Mouse (Mus musculus): ENCODE results near the gene Akap7.
A peak's percentile ranks its signal among the peaks of the same experiment; 100 is the strongest.

Gene Akap7

DNA sequence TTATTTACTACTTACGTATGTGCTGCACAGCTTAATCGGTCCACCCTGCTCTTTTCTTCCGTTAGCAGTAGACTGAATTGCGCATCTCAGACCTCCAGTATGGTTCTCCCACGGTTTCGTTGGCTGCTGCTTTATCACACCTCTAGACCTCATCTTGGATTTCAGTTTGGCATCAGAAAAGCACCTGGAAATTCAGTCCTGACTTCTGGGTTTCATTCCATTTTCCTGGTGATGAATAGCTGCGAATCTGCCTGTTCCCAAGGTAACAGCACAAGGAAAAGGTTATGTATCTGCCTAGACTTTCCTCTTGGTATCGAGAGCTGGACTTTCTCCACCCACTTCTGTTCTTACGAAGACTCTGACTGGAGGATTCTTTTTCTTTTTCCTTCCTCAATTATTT, at the start of gene Akap7:
Gene Akap7, minus strand, starts transcription at position 101 of the 400 bp plus-strand sequence.
- no peak for DNase-seq

DNA sequence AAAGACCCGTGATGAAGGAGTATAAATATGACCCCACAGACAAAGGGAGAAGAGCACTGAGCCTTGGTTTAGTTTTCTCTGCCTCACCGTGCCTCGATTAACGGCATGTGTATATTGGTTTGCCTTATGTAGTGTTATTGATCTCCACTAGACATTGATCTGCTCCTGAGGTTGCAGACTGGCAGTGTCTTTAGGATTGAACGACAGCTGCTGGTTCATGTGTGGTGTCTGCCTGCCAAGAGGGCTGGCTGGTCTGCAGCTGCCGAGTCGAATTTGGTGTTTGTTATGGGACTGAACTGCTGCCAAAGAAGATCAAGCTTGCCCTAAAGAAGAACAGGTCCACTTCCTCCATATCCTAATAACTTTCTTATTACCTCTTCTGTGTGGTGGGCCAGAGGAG, 46.7 kb upstream of the Akap7 start:
- no peak for DNase-seq

DNA sequence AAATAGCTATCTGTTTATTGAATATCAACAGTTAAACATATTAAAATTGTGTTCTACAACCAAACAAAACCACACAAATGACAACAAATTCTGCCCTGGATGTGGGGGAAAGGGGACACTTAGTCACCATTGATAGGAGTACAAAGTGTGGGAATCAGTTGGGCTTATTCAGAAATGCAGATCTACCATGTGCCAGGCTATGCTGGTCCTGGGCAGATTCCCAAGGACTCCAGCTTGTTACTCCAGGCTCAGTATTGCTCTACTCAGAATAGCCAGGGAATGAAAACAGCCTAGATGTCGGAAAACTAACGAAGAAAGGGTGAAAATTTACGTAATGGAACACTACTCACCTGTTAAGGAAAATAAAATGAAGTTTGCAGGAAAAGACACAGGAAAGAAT, 46.3 kb upstream of the Akap7 start:
- DNase-seq, result no peak

DNA sequence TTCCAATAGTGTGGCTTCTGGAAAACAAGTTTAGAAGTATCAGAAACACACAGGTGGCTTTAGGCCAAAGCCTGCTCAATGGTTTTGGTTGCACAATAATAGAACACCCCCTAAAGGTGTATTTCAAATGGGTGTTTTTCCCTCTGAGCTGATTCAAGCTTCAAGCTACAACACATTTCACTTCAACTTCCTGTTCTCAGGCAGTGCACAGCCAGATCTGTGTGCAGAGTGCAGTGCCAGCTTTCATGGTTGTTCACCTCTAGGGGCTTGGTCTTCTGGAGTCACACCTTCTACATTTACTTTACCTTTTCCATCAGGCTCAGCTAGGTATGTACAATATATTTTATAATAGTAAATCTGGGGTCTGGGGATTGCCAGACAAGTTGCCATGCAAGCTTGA, 35.1 kb upstream of the Akap7 start:
- no peak for DNase-seq

DNA sequence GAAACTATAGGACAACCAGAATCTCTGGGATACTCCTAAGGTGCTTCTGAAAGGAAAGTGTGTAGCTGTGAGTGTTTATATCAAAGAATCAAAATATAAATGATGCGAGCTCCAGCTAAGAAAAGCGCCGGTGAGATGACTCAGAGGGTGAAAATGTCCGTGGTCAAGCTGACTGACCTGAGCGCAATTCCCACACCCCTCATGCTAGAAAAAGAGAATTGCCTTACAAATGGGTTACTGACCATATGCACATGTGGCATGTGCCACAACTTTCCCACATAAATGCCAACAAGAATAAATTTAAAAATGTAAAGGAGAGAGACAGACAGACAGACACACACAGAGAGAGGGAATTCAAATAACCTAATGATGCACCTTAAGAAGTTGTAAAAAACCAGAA, 33.0 kb upstream of the Akap7 start:
- no peak for DNase-seq

DNA sequence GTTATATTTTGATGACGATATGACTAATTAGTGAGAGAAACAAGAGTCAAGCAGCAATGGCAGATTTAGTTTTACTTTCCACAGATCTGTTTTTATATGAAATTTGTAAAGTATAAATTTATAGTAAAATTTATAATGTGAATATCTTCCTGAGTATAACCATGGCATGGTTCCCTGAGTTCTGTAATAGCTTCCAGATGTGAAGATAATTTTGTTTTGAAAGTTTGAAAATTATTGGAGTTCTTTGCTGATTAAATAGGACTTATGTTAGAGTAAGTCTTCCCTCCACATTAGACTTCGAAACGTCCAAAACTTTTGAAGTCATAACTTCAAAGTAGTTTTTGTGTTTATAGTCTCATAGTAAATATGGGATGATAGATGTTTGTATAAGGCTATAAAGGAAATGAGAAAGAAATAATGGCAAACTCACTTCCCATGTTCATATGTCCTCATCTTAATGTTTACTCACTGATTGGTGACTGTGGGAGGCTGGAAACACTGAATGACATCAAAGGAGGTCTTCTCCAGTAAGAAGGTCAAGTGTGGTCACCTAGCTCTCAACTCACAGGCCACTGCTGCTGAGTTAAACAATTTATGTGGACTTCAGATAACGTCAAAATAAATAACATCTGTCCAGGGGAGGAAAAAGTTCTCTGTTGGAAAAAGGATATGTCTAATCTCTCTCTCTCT, 25.9 kb upstream of the Akap7 start:
- no peak for DNase-seq

DNA sequence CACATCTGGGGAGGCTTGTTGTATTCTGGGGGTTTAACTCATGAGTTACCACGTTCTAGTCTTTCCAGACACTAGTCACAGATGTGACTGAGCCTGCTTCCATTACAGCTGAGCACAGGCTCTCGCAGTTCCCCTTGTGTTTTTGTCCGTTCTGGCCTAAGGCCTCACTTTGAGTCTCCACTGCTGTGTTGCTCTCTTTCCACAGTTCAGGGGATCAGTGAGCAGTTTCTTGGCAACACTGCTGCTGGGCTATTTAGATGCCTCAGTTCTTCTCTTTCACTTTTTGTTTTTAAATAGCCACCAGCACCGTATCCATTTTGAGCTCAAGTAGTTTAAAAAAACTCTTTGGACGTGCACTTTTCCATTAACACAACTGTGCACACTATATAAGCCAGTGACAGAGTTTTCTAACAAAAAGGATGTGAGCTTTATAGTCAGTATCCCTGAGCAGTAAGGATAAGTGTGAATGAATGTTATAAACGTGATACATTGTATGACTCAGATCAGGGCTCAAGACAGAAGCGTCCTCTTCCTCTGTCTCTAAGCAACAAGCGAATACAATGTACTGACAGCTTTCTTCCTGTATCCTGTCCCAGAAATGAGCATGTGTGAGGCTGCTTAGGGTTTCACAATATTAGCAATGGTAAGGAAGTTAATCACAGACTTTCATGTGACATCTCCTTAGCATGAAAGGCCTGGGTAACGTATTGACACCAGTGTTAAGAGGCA, 23.8 kb upstream of the Akap7 start:
- peak; percentile 25 for DNase-seq

DNA sequence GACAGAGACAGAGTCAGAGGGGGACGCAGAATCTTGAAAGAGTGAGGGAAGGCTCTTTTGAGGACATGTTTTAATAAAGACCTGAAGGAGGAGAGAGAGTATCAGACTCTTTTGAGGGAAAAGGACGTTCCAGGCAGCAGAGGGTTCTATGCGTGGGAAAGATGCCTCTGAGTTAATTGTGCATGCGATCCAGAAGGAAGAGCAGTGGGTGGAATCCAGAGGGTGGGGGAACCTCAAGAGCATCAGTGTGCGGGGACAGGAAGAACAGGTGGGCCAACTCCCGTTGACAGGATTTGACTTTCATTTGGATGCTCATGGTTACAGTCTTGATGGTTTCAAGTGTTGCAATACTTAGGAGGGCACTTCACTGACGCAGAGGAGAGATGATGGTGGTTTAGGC, 22.4 kb upstream of the Akap7 start:
- no peak for DNase-seq

DNA sequence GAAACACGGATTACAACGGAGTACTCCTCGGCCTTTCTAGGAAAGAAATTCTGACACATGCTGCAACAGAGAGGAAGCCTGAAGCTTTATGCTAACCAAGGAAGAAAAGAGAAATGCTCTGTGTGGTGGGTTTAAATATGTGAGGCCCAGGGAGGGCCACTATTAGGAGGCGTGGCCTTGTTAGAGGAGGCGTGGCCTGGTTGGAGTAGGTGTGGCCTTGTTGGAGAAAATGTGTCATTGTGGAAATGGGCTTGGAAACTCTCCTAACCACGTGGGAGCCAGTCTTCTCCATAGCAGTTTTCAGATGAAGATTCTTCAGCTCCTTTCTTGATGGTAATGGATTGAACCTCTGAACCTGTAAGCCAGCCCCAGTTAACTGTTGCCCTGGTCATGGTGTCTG, 19.8 kb upstream of the Akap7 start:
- no peak for DNase-seq

DNA sequence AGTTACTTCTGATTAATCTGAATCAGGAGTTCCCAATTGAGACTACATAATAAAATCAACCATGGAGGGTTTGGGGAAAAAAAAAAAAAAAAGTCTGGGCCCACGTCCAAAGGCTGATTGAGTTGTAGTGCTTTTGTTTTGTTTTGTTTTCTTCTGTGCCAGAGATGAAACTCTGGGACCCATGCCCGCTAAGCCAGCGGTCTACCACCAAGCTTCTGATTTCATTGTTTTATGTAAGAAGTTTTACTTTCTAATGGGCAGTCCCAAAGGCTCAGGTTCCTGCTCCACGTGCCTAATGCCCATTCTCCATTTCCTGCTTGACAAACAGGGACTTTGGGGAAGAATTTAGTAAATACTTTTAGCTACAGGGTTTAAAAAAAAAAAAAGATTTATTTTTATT, 18.0 kb upstream of the Akap7 start:
- peak; percentile 19 for DNase-seq

DNA sequence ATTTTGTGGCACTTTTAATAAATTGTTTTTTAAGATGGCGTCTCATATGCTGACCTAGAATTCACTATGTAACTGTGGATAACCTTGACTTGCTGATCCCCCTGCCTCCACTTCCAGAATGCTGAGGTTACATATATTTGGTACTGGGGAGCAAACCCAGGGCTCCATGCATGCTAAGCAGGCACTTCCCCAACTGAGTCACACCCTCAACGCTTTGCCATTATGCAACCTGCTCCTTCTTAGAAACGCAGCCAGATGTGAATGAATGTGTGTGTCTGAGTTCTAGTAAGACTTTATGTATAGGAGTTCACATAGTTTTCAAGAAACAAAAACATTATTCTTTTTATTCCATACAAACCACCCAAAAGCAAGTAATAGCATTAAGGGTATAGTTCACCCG, 13.5 kb upstream of the Akap7 start:
- no peak for DNase-seq

DNA sequence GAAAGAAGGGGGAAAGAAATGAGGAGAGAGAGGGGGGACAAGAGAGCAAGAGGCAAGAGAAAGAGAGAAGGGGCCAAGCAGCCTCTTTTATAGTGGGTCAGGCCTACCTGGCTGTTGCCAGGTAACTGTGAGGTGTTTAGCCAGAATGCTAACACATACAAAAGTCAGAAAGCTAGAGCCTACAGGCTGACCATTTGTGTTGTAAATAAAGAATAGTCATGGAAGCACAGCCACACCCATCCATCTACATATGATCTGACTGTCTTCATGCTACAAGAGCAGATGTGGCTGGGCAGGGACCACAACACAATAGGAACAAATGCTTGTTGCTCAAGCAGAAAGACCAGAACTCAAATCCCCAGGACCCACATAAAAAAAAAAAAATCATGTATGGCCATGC, 11.9 kb upstream of the Akap7 start:
- DNase-seq, result no peak

DNA sequence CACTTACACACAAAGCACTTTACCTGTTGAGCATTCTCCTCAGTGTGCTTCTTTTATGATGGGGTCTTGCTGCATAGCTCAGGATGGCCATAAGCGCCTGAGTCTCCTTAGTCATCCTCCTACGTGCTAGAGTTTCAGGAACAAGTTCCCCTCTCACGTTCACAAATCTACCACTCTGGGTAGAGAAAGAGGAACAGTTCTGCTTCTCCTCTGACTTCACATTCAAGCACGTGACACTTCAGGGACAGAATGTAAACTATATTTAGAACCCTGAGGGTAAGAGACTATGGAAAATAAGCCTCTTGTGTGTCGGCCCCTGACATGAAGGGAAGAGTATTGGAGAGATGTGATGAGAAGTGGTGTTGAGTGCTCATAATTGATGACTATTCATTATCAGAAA, 10.7 kb upstream of the Akap7 start:
- no peak for DNase-seq

DNA sequence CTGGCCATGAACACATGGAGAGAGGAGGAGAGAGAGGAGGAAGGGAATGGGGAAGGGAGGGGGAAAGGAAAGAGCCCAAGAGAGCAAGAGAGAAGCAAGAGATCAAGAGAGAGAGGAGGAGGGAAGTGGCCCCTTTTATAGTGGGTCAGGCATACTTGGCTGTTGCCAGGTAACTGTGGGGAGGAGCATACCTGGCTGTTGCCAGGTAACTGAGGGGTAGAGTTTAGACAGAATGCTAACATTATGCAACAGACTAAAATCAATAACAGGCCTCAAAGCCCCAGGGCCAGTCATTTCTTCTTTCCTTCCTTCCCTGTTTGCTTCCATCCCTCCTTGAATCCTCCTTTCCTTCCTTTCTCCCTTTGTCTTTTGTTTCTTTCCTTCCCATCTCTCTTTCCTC, 10.0 kb upstream of the Akap7 start:
- no peak for DNase-seq

DNA sequence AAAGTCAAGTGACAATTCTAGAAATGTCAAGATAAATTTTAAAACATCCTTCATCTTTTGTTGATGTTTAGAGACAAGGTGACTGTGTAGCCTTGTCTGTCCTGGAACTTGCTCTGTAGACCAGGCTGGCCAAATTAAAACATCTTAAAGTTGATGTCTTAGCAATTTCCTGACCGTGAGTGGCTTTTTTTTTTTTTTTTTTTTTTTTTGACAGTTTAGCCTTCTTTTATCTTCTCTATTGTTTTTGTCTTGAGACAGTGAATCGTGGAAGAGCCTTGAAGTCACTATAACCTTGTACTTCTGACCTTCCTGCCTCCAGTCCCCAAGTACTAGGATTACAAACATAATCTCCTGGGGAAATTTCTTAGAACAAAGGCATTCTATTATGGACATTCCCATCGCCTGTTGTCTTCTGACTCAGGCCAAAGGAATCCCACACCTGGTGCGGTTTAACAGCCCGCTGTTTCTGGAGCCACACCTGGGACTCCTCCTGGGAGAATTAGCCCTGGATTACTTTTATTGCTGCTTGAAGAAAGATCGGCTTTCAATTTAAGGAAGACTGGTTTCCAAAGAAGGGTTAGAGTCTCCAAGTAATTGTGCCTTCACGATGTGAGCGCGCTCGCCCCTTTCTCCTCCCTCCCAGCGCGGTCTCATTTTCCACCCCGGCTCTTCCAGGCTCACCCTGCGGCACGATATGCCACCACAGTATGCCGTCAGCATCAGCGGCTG, 6.3 kb upstream of the Akap7 start:
- no peak for DNase-seq

DNA sequence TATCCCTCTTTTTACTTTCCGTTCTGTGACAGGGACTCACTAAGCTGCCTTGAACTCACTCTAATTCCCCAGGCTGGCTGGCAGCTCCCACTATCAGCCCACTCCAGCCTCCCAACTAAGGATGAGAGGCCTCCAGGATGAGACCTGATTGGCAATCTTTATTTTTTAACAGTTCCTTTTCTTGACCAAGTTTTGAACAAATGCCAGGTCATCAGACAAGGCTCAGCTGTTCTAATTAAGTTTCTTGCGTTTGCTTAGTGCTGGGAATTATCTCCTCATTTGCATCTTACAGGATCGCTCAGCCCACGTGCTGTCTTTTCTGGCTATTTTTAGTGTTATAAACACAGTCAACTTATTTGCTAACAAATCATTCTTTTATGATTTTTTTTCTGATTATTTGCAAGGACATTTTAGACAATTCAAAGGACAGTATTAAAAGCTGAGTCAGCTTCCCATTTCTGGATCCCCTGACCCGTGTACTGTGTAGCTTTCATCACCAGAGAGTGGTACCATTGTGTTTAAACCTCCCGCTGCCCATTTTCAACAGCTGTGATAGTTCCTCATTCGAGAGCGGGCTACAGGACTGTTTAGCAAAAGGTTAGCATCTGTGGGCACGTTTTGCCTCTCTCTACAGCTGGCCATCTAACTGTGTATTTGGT, 4.0 kb upstream of the Akap7 start:
- DNase-seq, result no peak

DNA sequence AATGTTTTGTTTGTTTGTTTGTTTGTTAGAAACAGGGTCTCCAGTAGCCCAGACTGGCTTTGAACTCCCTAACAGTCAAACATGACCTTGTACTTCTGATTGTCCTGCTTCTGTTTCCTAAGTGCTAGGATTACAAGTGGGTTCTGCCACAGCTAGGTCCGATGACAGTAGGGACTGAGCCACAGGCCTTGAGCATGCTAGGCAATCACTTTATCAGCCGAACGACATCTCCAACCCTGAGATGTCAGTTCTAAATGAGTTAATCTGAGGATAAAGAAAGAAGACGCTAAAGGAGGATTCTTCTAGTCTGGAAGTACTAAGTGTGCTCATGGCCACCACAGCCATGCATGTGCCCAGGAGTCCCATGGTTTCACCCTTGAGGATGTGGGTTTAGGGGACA, 3.1 kb upstream of the Akap7 start:
- DNase-seq, result no peak

DNA sequence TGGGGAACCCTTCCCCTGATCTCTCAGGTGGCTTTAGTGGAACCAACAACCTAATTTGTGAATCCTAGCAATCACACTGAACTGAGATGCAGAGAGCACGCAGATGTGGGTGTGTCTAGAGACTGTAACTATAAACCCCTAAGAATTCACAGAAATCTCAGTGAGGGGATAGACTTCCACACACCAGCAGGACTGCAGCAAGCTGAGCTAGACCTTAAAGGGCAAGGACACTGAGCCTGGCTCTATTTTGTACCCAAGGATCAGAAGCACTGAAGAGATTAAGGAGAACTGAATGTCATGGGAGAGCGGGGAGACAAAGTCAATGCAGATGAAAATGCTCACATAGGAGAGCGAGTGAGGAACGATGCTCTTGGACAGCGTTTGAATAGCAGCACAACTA, 2.3 kb upstream of the Akap7 start:
- DNase-seq, result no peak

DNA sequence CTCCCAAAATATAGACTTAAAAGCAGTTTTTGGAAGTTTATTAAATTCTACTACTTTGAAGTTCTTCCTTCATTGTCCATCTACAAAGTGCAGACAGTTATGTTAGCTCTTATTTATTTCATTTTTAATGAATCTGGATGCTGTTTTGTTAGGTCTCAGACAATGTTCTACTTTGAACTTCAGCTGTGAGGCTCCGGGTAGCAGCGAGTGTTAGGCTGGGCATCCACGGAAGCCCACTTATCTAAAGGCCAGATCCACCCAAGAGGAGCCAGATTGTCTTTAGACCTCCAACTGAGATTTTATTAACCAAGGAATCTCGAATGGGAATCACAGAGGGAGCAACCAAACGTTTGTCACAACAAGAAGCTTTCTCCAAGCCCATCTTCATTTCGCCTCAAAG, 2.5 kb downstream of the Akap7 start:
- DNase-seq, result no peak

DNA sequence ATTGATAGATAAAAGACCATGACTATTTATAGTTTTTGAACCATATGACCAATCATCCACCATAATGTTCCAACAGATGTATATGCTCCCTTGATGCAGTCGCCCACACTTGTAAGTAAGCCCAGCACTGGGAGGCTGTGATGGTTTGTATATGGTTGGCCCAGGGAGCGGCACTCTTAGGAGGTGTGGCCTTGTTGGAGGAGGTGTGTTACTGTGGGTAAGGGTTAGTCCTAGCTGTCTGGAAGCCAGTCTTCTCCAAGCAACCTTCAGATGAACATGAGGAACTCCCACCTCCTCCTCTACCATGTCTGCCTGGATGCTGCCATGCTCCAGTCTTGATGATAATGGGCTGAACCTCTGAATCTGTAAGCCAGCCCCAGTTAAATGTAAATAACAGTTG, 3.1 kb downstream of the Akap7 start:
- DNase-seq, result no peak

DNA sequence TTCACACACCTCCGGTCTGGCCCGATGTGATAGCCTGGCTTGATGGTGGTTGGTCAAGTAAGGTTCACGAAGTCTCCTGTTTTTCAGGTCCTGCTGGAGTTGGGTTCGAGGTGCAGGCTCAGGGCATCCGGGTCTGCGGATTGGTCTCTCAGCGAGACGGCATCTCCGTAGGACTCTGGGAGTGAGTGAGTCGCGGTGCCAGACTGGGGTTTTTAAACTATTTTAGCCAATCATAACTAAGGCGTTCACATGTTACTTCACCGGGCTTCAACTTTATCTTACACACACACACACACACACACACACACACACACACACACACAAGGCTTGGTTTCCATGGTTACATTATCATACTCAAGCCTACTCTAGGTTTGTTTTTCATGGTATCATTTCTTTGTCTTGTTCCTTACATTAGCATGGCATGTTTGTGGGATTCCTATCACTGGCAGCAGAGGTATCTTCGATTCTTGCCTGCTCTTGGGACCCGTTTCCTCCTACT, 8.6 kb downstream of the Akap7 start:
- no peak for DNase-seq

DNA sequence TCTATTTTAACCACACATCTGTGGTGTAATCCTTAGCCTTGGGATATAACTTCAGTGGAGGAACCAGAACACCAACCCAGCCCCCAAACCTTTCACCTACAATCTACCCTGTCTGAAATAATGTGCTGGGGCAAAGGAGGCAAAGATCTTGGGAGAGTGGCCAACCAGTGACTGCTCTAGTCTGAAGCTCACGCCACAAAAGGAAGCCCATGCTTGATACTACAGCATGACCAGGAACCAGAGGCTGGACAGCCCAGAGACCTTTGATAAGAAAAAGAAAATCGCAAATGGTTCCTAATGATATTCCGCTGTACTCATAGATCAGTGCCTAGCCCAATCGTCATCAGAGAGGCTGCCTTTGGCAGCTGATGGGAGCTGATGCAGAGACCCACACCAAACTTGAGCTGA, 9.4 kb downstream of the Akap7 start:
- DNase-seq, result peak; percentile 33

DNA sequence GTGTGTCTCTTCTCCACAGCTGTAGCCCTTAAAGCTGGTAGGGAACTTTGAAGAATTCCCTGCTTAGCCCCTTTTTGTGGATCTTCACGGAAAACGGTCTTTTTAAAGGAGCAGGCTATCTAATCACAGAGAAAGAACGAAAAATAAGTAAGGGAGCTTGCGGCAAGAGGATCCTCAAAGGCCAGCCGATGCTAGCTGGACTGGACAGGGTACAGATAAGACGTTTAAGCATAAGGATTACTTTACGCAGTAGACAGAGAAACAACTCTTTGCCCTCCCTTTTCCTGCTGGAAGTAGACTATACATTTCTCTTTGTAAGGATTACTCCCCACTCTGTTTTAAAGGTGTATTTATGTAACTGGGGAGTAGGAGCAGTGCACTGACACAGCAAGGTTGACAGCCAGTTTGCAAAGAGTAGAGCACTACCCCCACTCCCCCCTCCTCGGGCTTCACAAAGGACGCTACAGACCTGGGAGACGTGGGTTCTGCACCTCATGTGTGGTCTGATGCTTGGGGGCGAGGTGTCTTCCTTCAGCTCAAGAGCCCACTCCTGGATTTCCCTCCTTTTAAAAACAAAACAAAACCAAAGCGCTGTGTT, 9.9 kb downstream of the Akap7 start:
- no peak for DNase-seq
